Mouse (Mus musculus): ENCODE measurements at regions not wholly inside any gene's neighbourhood (a gene's known extent, or its start where the extent isn't known, plus 50 kb on each side); places are given as distances from the start of the nearest gene placed in this dataset.

GRCm38 (mm10) chr12:10571643-10572377 lies 181.2 kb downstream of the Rdh14 start:
- no peak for DNase-seq (ENCODE audit: low read depth in 2 of 2, low spot score in 2 of 2)

DNA sequence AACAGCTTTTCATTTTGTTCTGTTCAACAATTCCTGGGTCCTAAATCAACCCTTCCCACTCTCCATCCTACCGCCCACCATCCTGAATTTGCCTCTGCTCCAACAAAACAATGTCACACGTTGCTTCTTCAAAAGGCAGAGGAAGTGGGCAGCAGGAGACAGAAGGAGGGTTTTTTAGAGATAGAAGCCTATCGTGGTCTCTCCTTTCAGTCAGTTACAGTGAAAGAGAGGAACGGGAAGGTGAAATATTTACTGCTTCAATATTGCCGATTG lies 181.7 kb downstream of the Rdh14 start:
- DNase-seq (ENCODE audit: low read depth in 2 of 2, low spot score in 2 of 2) = no peak

DNA sequence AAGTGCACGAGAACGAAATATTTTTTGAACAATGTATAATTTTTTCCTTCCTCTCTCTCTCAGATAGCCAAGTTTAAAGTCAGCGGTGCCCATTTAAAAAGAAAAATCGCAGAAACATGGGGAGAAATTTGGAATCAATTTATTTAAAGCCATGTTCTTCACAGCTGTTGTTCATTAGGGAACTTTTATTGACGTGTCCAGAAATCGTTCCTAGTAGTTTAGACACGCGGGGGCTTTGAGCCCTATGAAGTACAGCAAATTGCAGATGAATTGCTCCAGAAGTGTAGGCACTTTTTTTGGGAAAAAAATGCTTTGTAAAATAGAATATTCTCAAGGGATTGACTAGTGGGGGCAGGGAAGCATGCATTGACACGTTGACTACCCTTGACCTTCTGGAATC lies 182.8 kb downstream of the Rdh14 start:
- no peak for DNase-seq (ENCODE audit: low read depth in 2 of 2, low spot score in 2 of 2)

- no peak for DNase-seq (ENCODE audit: low read depth in 2 of 2, low spot score in 2 of 2)
These were observed 192.5 kb downstream of the Rdh14 start for GRCm38 (mm10) chr12:10582840-10583614.

DNA sequence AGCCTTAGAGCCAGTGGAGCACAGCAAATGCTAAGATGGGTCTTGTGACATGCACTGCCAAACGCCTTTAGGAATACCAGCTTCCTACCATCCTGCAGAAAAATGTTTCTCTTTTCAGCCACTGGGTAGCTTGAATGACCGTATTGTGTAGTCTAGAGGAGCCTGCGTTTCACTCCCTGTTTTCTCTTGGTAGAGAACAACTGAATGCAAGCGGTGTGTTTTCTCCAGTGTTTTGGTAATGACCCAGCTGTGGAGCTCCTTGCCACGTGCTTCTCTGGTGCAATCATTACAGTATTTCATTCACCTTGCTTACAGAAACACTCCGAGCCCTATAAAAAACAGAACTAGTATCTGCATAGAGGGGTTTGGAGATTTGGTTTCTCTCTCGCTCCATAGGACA lies 193.5 kb downstream of the Rdh14 start:
- no peak for DNase-seq (ENCODE audit: low read depth in 2 of 2, low spot score in 2 of 2)

DNA sequence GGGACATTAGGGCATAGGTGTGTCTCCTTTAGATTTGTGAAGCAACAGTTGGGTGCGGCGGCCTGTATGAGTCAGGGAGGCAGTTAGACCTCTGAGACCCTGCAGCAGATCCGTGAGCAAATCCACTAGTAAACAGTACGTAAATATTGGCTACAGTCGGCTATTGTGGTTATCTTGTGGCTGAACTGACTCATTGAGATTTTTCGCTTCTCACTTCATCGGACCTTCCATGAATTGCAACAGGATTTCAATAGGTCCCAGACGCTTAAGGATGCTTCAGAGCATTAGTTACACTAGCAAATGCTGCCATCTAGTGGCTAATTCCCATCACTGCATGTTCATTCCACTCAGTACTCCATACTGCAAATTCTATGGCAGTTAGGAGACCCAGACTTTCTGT lies 199.0 kb downstream of the Rdh14 start:
- DNase-seq (ENCODE audit: low read depth in 2 of 2, low spot score in 2 of 2) = peak; percentile 2 to 16

DNA sequence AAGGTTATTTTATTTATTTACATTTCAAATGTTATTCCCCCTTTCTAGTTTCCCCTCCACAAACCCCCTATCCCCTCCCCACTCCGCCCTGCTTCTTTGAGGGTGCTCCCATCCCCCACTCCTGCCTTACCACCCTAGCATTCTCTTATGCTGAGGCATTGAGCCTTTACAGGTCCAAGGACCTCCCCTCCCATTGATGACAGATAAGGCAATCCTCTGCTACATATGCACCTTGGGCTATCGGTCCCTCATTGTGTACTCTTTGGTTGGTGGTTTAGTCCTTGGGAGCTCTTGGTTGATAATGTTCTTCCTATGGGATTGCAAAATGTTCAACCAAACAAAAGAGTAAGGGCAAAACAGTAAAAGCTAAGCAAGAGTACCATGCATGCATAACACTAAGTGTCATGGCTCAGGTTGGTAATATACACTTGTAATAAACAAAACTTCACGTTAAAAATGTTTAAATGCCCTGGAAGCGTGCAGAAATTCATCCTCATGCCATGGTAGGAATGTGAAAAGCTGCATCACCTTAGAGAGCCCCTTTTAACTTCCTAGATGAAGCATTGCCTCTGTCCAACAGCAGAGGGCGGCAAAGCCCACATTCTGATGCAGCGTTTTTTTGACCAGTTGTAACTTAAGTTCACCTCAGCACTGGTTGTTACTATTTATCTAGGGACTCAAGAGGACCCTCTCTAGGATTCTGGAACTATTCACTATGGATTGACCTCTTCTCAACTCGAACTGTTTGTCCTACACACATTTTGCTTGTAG lies 207.6 kb downstream of the Rdh14 start:
- no peak for DNase-seq (ENCODE audit: low read depth in 2 of 2, low spot score in 2 of 2)

GRCm38 (mm10) chr12:10600111-10600510 lies 209.5 kb downstream of the Rdh14 start:
- no peak for DNase-seq (ENCODE audit: low read depth in 2 of 2, low spot score in 2 of 2)

DNA sequence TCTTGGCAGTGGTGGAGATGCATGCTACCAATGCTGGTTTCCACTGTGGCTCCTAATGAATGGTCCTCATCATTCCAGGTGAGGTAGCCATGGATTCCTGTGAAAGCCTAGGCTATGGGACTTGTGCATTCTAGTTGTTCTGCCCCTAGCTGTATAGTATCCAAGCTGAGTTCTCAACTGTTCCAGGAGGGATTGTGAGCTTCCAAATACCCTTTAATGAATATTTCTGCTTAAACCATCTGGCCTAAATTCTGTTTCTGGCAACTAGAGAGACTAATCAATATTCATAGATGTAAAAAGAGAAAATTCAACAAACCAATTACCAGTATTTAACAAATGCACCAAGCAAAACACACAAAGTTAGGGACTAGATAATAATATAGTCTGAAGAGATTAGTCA lies 227.7 kb downstream of the Rdh14 start:
- DNase-seq (ENCODE audit: low read depth in 2 of 2, low spot score in 2 of 2) = no peak

- no peak for DNase-seq (ENCODE audit: low read depth in 2 of 2, low spot score in 2 of 2)
These were observed 230.0 kb downstream of the Rdh14 start for GRCm38 (mm10) chr12:10620541-10620940.

GRCm38 (mm10) chr12:10638591-10638990 lies 248.0 kb downstream of the Rdh14 start:
- no peak for DNase-seq (ENCODE audit: low read depth in 2 of 2, low spot score in 2 of 2)

DNA sequence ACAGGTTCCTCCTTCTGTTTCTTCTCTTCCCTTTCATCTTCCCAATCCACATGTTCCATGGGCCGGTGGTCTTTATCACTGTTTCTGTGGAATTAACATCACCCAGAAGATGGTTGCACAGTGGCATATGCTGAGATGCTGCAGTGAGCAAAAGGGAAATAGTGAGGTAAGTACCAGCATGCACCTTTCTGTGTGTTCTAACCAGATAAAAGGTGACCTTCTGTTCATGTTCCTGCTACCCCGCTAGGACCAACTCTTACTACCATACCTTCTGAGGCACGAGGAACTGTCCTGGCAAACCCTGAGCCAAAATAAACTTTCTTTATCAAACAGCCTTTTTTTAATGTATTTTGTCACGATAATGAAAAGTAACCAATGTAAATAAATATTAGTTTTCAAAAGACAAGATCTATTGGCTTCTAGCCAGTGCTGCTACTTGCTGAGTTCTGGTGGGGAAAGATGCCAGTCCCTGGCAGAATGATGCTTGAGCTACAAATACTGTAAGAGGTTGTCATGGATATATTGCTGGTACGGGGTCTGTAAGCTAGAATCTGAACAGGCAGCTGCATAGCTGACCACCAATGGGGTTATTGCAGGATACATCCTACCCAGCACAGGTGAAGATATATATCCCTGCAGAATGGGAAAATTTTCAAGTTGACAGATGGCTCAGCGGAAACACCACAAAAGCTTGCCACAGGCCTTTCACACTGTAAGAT lies 264.1 kb downstream of the Rdh14 start:
- no peak for DNase-seq (ENCODE audit: low read depth in 2 of 2, low spot score in 2 of 2)

DNA sequence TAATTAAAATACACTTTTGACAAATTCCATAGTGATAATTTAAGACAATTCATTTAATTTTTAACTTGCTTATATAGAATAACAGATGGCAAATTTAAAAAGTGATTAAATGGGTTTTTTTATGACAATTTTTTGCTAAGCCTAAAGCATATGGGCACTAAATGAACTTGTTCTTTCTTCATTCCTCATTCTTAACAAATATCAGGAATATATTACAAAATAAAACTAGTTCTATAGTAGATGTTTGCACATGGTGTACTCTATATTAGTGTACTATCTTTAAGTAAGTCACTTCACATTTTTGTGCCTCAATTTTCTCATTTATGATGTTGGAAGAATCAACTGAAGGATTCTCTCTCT lies 264.6 kb downstream of the Rdh14 start:
- DNase-seq (ENCODE audit: low read depth in 2 of 2, low spot score in 2 of 2) = no peak

DNA sequence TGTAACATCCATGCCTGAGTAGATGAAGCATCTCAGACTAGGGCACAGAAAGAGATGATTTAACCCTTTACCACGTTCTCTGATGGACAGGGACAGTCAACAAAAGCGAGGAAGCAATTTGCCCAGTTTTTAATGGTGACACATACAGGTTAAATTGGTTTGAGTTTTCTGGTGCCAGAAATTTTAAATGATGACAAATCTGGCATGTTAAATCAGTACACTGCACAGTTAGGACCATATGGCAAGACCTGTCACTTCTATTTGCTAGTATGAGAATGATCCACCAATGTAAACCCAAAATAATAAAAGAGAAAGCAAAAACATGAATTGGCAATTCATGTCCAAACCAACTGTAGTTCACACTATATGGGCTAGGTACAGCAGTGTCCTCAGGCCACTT lies 268.3 kb downstream of the Rdh14 start:
- DNase-seq (ENCODE audit: low read depth in 2 of 2, low spot score in 2 of 2) = no peak

DNA sequence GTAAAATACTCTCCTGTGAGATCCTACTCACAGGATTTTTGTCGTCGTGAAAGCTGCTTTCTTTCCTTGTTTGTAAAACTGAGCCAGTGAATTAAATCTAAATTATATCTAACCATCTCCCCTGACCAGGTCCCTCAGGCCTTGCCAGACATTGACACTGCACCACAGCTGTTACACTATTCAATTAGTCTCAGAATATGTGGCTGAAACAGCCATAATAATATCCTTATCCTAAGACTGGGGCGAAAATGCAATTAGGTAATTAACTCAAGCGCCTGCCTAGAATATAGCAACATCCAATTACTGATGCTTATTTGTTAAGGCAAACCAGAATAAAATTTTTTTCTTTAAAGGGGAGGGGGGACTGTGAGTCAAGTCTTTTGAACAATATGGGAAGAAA lies 296.2 kb downstream of the Rdh14 start:
- no peak for DNase-seq (ENCODE audit: low read depth in 2 of 2, low spot score in 2 of 2)
